Mouse (Mus musculus): ENCODE results near the gene Cntnap4.
"Not testable (repeated sequence)": the region's sequence is repeated elsewhere in the genome, so short reads cannot be mapped to it uniquely, and the experiment has no call there.

Cntnap4 gene

GRCm38 (mm10) chr8:112730583-112731432 lies 161.0 kb downstream of the Cntnap4 start:
- no peak for DNase-seq

GRCm38 (mm10) chr8:112735575-112735974 lies 165.7 kb downstream of the Cntnap4 start:
- peak; percentile 84 to 90 for DNase-seq

GRCm38 (mm10) chr8:112743331-112743730 lies 173.5 kb downstream of the Cntnap4 start:
- no peak for DNase-seq

GRCm38 (mm10) chr8:112747296-112747695 lies 177.5 kb downstream of the Cntnap4 start:
- DNase-seq = no peak

GRCm38 (mm10) chr8:112755171-112755570 lies 185.3 kb downstream of the Cntnap4 start:
- DNase-seq = no peak

- DNase-seq = peak; percentile 6 to 13
Measured at GRCm38 (mm10) chr8:112803058-112803457, 233.2 kb downstream of the Cntnap4 start.

- peak; percentile 40 to 44 for DNase-seq
Measured at GRCm38 (mm10) chr8:112809382-112809781, 239.5 kb downstream of the Cntnap4 start.

- DNase-seq = peak; percentile 52 to 55
Measured at GRCm38 (mm10) chr8:112841057-112841456, 271.2 kb downstream of the Cntnap4 start.

GRCm38 (mm10) chr8:112849541-112849940 lies 279.7 kb downstream of the Cntnap4 start:
- not testable (repeated sequence) for DNase-seq

- peak; percentile 98 for DNase-seq
Measured at GRCm38 (mm10) chr8:112906458-112907112, 336.7 kb downstream of the Cntnap4 start.

- peak; percentile 82 to 84 for DNase-seq
Measured at GRCm38 (mm10) chr8:112909527-112909926, 339.7 kb downstream of the Cntnap4 start.

- DNase-seq = no peak
Measured at GRCm38 (mm10) chr8:112911422-112911821, 341.6 kb downstream of the Cntnap4 start.

- DNase-seq = no peak
Measured at GRCm38 (mm10) chr8:112922151-112922550, 352.3 kb downstream of the Cntnap4 start.

- DNase-seq = no peak
Measured at GRCm38 (mm10) chr8:112922789-112923188, 352.9 kb downstream of the Cntnap4 start.
